Mouse (Mus musculus): ENCODE data around the gene Apoe. TPM values are rescaled to one million over a fixed set of nuclear protein-coding genes. Genes with fewer than 3 reads are reported as not detected.
A peak's percentile ranks its signal among the peaks of the same experiment; 100 is the strongest.
"Not testable (repeated sequence)": the region's sequence is repeated elsewhere in the genome, so short reads cannot be mapped to it uniquely, and the experiment has no call there.

Apoe gene
- polyA plus RNA-seq, 1 experiment: 393 TPM

DNA sequence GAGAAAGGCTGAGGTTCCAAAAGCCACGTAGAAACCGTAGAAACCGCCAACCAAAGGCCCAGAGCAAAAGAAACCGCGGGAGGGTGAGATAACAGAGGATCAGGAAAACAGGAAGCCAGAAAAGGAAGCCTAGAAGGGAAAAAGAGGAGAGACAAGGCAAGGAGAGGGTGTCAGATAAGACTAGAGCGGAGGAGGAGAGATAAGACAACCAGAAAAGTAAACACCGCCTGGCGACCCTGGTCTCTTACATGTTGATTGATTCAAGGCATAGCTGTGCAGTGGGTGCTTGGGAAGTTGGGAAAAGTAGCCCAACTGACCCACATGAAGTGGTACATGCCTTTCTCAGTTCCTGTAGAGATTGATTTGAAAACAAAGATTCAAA is 3.8 kb downstream of the Apoe start:
- 36% methylated on average over 8 of the region's 8 CpGs for WGBS
- DNase-seq (ENCODE audit: low read depth, low spot score): no peak

- DNase-seq (ENCODE audit: low read depth, low spot score): no peak
- 61% methylated on average over 10 of the region's 10 CpGs for WGBS
Measured at GRCm38 (mm10) chr7:19694336-19695212, 4.4 kb downstream of the Apoe start.

DNA sequence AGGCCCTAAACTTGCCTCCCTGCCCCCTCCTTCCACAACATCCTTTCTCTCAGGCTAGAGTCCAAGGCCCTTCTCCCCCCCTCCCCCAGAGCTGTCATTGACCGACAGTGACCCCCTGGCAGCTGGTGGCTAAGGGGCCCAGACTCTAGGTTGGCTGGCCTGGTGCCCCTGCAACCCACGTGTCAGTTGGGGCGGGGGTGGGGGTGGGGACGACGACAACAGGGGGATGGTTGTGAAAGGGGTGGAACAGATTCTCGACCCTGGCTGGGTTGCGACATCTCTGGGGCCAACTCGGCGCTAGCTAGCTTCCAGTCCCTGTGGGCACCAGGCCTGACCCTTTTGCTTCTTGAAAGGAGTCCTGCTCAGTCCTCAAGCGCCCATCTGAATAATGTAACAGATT is 5.6 kb downstream of the Apoe start:
- 47% methylated on average over 10 of the region's 10 CpGs for WGBS
- no peak for DNase-seq (ENCODE audit: low read depth, low spot score)

- WGBS: 58% methylated on average over 28 of the region's 28 CpGs
- no peak for DNase-seq (ENCODE audit: low read depth, low spot score)
Measured at GRCm38 (mm10) chr7:19691873-19692865, 6.8 kb downstream of the Apoe start, which contains the start of gene Apoc1. Apoc1 (minus strand) TSS chr7:19692660.

- no peak for DNase-seq (ENCODE audit: low read depth, low spot score)
Measured at GRCm38 (mm10) chr7:19691434-19691833, 7.6 kb downstream of the Apoe start.

GRCm38 (mm10) chr7:19690845-19691244 is 8.1 kb downstream of the Apoe start:
- no peak for DNase-seq (ENCODE audit: low read depth, low spot score)

More at GRCm38 (mm10) chr7:19691434-19691833, 7.6 kb downstream of the Apoe start:
- 72% methylated on average over 6 of the region's 6 CpGs for WGBS

DNA sequence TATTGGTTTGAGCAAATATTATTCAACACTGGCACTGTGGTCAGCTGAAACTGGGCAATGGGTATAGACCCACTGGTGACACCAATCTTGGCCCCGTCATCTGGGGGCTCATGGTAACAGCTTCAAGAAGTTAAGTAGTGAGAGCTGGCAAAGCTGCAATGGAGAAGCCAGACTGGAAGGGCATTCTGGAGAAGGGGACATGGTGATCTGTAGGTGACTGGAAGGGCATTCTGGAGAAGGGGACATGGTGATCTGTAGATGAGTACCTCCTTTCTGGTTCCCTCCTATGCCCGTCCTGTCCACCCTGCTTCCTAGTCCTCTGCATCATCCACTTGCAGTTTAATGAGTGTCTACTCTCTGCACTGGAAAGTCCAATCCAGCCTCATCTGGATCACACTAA is 10.4 kb downstream of the Apoe start:
- 88% methylated on average over 2 of the region's 2 CpGs for WGBS
- no peak for DNase-seq (ENCODE audit: low read depth, low spot score)

More at GRCm38 (mm10) chr7:19690845-19691244, 8.1 kb downstream of the Apoe start:
- WGBS: 54% methylated on average over 4 of the region's 4 CpGs

GRCm38 (mm10) chr7:19688101-19688500 is 10.9 kb downstream of the Apoe start:
- no peak for DNase-seq (ENCODE audit: low read depth, low spot score)
- 92% methylated on average over 10 of the region's 10 CpGs for WGBS

GRCm38 (mm10) chr7:19686927-19687583 is 11.9 kb downstream of the Apoe start:
- WGBS: 54% methylated on average over 8 of the region's 8 CpGs
- DNase-seq (ENCODE audit: low read depth, low spot score): not testable (repeated sequence)

DNA sequence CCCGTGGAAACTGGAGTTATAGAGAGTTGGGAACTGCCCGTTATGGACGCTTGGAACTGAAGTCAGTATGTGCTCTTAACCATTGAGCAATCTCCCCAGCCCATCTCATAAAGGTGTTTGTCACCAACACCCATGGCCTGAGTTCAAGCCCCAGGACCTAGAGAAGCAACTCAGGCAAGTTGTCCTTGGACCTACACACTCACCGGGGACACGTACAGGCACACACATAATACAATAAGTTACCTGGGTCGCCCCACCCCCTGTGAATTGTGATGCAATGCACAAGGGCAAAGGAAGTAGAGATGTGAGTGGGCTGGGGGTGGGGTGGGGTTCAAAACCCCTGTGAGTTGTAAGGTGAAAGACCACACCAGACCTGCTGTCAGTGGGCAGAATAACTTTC is 12.5 kb downstream of the Apoe start:
- 67% methylated on average over 6 of the region's 6 CpGs for WGBS
- no peak for DNase-seq (ENCODE audit: low read depth, low spot score)

- WGBS: 64% methylated on average over 4 of the region's 4 CpGs
- DNase-seq (ENCODE audit: low read depth, low spot score): no peak
Measured at GRCm38 (mm10) chr7:19685374-19685773, 13.6 kb downstream of the Apoe start.

DNA sequence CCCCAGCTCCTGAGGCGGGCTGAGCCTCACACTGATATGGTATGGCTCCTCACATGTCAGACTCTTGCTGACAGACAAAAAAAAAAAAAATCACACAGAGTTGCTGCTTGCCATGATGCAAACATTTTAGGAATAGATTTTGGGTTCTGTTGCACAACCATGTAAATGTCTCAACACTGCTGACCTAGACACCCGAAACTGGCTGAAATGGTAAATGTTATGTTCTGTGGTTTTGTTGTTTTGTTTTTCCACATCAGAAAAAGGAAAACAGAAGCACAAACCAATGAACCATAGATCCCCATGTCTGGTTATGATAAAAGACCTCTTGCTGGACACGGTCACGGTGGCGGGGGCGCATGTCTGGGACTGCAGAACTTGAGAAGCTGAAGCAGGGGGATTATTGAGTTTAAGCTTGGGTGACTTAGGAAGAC is 15.2 kb downstream of the Apoe start:
- WGBS: 85% methylated on average over 6 of the region's 6 CpGs
- no peak for DNase-seq (ENCODE audit: low read depth, low spot score)

DNA sequence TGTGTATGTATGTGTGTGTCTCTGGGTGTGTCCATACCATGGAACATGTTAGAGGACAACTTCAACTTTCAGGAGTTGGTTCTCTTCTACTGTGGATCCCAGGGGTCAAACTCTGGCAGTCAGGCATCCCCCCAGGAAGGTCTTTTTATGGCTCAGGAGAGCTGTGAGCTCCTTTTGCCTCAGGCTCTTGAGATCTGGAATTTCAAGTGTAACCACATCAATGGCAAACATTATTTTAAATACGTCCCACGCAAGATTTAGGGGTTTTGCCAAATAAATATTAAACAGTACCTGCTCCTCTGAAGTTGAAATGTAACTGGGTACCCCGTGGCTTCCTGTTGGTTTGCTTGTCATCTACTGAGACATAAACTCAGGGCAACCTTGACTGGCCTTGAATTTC is 16.0 kb downstream of the Apoe start:
- 55% methylated on average over 3 of the region's 3 CpGs for WGBS
- no peak for DNase-seq (ENCODE audit: low read depth, low spot score)

DNA sequence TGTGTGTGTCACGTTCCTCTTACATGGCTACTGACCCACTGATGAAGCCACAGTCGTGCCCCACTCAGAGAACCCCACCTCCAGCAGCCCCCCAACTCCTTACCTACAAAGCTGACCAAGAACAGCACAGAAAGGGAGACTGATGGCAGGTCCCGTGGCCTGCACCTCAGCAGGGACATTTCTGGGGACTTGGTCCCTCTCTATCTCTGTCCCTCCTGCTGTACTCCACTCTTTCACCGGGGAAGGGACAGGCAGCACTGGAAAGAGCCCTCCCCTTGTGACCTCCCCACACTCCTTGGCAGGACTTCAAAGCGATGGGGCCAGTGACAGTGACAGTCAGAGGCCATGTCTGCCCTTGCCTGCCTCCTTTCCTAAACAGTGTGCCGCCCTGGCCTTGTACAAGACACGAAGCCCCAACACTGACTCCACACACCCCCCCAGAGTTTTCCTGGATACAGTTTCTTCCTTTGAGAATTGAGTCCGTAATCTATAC is 17.7 kb downstream of the Apoe start, which contains the start of the genes Gm44805 and Apoc4:
Gm44805 (minus strand) TSS at position 222 of the 493 bp plus-strand sequence.
Apoc4 (minus strand) TSS at position 278 of the 493 bp plus-strand sequence.
- 64% methylated on average over 8 of the region's 8 CpGs for WGBS

DNA sequence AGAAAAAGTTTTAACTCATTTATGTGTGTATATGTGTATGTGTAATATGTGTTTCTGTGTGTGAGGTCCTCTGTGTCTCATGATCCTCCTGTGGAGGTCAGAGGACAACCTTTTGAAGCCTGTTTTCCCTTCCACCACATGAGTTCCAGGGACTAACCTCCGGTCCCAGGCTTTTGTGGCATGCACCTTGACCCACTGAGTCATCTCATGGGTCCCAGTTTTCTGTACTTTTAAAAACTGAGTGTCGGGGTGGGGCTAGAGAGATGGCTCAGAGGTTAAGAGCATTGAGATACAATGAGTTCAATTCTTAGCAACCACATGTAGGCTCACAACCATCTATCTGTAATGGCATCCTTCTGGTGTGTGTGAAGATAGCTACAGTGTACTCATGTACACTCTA is 18.3 kb downstream of the Apoe start:
- 56% methylated on average over 2 of the region's 2 CpGs for WGBS

More for the DNA sequence above, 17.7 kb downstream of the Apoe start, which contains the start of the genes Gm44805 and Apoc4:
- DNase-seq (ENCODE audit: low read depth, low spot score): no peak

GRCm38 (mm10) chr7:19678901-19679300 is 20.1 kb downstream of the Apoe start:
- no peak for DNase-seq (ENCODE audit: low read depth, low spot score)
- WGBS: 93% methylated on average over 3 of the region's 3 CpGs

More for the DNA sequence above, 18.3 kb downstream of the Apoe start:
- no peak for DNase-seq (ENCODE audit: low read depth, low spot score)

GRCm38 (mm10) chr7:19677872-19678271 is 21.1 kb downstream of the Apoe start, which contains the start of gene Apoc2:
Apoc2 (minus strand) TSS chr7:19677941.
- DNase-seq (ENCODE audit: low read depth, low spot score): peak; percentile 58
- 42% methylated on average over 8 of the region's 8 CpGs for WGBS

DNA sequence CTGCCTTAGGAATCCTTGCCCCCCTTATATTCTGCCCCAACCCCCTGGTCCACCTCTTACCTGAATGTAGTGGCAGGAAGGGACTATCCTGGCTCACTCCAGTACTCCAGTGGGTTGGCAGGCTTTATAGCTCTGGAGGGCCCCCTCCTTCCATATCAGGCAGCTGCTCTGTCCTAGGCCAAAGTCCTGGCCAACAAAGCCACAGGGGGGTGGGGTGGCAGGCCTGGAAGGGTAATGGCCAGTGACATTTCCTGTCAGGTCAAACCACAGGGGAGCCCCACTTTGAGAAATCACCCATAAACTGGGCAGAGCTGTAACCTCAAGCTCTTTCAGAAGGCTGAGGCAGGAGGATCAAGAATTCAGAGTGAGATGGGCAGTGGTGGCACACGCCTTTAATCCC is 22.3 kb downstream of the Apoe start:
- no peak for DNase-seq (ENCODE audit: low read depth, low spot score)
- WGBS: 67% methylated on average over 1 of the region's 1 CpGs

GRCm38 (mm10) chr7:19675824-19676223 is 23.2 kb downstream of the Apoe start:
- WGBS: 85% methylated on average over 10 of the region's 10 CpGs

More at GRCm38 (mm10) chr7:19675824-19676223, 23.2 kb downstream of the Apoe start:
- DNase-seq (ENCODE audit: low read depth, low spot score): no peak

Data from large intestine, adult 2 months (tissue).